Mouse (Mus musculus): ENCODE measurements at regions not wholly inside any gene's neighbourhood (a gene's known extent, or its start where the extent isn't known, plus 50 kb on each side); places are given as distances from the start of the nearest gene placed in this dataset.

DNA sequence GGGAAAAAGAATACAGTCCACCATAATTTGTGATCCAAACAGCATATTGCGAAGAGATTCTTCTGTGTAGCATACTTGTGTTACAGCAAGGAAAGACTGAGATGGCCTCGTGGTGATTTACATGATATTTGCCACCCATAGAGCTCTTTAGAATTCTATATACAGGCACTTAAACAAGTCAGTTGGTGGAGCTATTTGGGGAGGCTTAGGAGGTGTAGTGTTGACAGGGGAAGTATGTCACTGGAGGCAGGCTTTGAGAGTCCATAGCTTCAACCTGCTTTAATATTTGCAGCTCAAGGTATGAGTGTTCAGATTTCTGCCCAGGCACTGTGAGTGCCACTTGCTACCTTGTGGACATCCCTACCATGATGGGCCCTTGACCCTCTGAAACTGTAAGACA is 187.3 kb downstream of the Ostf1 start:
- no peak for DNase-seq

GRCm38 (mm10) chr19:18436351-18436750 is 195.3 kb downstream of the Ostf1 start:
- DNase-seq, result no peak

DNA sequence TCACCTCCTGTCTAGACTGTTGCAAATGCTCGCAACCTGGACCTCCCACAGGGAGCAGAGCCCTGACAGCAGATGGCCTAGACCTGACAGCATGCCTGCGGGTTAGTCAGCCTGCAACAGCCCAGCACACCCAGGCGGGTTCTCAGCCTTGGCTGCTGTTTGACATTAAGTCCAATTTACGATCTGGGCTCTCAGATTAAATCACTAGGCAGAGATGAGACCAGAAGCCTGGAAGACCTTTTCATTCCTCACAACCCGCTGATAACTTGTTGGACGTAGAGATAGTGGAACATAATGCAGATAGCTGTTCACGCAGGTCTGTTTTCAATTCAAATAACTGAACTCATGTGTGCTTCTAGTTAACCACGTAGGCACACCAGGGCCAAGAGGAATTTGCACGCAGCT is 211.2 kb downstream of the Ostf1 start:
- DNase-seq, result peak; percentile 68

DNA sequence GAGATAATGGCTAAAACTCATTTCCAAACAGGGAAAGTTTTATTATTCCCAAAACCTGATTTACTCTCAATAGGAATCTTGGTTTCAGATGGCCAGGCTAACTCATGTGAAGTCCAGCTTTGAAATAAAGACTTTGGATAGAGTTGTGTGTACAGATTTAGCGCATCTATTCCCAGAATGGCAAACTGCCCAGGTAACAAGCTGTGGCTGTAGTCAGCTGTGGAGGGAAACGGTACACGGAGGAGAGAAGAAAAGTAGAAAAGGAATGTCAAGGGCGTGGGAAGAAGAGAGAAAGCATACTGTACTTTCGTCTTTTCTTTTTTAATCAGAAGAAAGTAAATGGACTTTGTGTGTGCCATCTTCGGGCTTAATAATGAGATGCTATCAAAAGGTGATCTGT is 213.1 kb downstream of the Ostf1 start:
- DNase-seq, result peak; percentile 6

- DNase-seq, result no peak
Observed at GRCm38 (mm10) chr19:18377466-18378089, 254.0 kb downstream of the Ostf1 start.

GRCm38 (mm10) chr19:18368612-18369011 is 263.0 kb downstream of the Ostf1 start:
- DNase-seq, result no peak

GRCm38 (mm10) chr19:18353960-18354359 is 277.7 kb downstream of the Ostf1 start:
- DNase-seq, result no peak

GRCm38 (mm10) chr19:18345735-18346134 is 285.9 kb downstream of the Ostf1 start:
- no peak for DNase-seq

- DNase-seq, result no peak
Observed at GRCm38 (mm10) chr19:18343647-18344046, 288.0 kb downstream of the Ostf1 start.

DNA sequence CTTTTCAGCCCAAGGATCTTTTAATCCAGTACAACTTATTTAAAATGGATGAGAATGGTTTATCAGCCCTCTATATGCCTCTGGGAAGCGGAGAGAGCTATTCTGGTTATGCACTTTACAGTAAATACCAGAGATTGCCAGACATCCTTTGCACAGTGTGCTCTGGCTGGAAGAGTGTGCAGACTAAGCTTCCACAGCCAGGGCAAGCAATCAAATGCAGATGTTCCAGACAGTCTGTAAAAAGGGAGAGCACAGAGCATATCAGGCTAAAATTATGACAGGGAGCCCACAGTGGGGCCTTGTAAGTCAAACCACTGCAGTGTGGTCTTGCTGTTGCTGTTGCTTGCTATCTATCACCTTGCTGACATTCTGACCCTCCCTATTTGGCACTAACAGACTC is 288.6 kb downstream of the Ostf1 start:
- no peak for DNase-seq

GRCm38 (mm10) chr19:18337819-18338555 is 293.6 kb downstream of the Ostf1 start:
- no peak for DNase-seq

DNA sequence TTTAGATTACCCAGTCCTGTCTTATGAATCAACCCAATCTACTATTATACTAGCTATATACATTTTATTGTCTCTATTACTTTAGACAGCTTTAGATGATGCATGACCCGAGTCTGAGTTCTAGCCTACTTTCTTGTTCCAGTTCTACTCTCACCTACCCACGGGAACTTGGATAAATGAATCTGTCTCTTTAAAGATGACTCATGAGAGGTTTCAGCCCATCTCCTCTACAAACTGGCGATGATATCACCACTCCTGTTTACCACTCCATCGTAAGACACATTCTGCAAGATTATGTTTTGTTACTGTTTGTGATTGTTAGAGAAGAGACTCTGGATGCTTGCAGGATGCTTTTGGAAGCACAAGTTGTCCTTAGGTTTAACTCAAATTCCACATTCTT is 295.0 kb downstream of the Ostf1 start:
- DNase-seq, result no peak

- no peak for DNase-seq
Observed at GRCm38 (mm10) chr19:18334639-18335038, 297.0 kb downstream of the Ostf1 start.

DNA sequence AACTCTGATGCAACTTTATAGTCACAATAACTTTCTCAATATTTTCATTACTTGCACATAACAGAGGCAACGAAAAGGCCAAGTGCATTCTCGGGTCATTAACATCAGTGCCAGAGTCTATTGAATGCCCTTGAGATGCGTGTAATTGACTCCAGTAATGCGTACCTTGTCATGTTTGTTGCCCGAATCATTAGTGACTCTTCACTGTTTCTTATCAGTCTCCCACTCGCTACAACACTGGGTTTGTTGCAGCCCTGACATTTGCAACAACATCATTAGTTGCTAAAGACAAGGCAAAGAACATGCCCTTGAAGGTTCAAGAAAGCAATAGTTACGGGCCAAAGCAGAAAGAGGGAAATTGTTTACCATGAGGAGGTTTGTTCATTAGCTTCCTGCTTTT is 299.8 kb downstream of the Ostf1 start:
- DNase-seq, result no peak

DNA sequence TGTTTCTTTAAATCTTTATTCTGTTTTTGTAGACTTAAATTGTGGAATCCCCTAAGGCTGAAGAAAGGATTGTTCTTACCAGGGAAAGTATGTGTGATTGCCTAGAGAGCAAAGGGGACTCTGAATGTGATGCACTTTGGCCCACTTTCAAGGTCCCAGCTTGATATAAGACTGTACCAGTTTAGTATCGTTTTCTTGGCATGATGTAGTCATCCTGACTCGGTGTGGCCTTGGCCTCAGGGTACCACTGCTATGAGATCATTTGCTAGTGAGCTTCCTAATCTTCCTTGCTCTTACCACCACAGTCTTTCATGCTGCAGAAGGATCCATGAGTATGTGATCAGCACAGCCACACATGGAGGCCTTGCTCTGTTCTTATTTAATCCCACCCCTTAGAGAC is 302.2 kb downstream of the Ostf1 start:
- no peak for DNase-seq

DNA sequence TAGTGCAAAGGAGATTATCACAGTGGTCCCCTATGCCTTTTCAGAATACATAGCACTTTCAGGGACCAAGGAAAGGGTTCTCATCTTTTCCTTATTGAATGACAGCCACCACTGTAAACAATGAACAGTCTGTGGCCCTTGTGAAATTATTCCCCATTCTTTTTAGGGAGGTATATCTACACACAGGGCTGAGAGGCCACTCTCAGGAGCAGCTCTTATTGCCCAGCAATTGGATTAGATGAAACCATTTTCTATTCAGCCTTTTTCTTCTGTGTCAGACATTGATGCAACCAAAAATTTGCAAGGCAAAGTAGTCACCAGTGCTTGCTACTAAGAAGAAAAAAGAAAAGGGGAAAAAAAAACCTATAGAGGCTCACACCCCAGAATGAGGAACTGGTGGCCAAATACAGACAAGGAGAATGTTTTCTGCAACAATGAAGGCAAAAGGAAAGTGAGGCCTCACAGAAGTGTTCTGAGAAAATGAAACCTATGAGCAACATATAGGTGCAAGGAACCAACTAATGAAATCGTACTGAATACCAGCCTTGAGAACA is 313.2 kb downstream of the Ostf1 start:
- DNase-seq, result no peak

DNA sequence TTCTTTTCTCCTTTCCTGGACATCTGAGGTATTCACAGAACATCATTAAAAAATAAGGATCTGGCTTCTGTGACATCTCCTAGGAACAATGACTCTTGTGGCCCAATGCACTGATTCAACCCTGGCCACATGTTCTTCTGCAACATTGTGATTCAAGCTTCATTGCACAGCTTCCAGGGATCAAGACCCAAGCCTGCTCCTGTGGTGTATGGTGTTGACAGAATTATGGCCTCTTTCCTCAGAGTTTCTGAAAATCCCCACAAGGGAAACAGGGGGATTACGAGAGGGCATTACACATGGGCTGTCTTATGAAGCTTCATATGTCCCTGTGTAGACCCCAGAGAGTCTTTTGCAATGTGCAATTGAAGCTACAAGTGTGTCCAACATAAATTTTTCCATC is 358.2 kb downstream of the Ostf1 start:
- no peak for DNase-seq

DNA sequence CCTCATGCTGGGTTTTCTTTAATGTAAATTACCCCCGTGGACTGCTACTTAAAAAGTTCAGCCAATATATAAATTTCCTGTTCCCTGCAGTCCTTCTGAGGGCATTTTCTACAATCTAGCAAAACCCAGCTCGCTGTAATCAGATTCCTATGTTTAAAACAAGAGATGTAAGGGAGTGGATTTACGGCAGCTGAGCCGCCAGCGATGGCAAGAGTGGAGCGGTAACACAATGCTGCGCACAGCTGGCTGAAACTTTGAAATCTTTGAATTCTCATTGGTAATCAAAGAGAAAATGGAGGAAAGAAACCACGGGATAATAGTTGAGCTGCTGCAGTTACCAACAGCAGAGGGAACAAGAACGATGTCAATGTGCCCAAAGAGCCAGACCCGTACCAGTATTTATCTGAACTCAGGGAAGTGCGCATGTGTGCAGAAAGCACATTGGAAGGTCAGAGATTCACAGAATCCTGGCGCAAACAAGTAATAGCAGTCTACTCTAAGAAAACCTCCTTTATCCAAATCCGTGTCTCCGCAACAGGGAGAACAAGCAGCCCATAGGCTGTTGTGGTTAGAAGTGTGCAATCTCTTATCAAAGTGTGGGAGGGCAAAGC is 376.4 kb downstream of the Ostf1 start:
- no peak for DNase-seq

DNA sequence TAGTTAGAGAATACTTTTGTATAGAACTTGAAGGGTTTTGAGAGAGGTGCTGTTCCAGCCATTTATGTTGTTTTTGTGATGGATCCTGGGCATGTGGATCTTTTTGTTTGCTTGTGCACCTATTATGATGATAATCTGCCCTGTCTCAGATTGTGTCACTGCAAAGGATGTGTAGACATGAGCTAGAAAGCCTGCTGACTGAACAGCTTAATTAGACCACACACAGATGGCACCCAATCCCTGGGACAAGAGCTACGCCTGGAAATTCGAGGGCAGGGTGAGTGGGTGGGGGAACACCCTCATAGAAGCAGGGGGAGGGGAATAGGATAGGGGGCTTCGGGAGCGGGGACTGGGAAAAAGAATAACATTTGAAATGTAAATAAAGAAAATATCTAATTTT is 378.3 kb downstream of the Ostf1 start:
- DNase-seq, result no peak

All from cerebellum, adult 9-11 months (tissue).